Mouse (Mus musculus): ENCODE data around the gene Brpf3. TPM values are rescaled to one million over a fixed set of nuclear protein-coding genes. Genes with fewer than 3 reads are reported as not detected.

Brpf3 gene
- polyA plus RNA-seq, 1 experiment from 2014 or later, result 13.2 TPM

Other genes with a start within 250 kb of the Brpf3 start
- 0.31 TPM in 1 of 2 replicates, not detected in the other for gene Clps, start 240.3 kb upstream of the Brpf3 start, polyA plus RNA-seq (2016; fragmentation: Nextera tagmentation; extraction: Ambion mirVana)
- 0.15 and 0.33 TPM in 2 replicates for gene Lhfpl5, start 225.4 kb upstream of the Brpf3 start, polyA plus RNA-seq (2016; fragmentation: Nextera tagmentation; extraction: Ambion mirVana)
- 55.4 and 56.8 TPM in 2 replicates for gene Srpk1, start 178.4 kb upstream of the Brpf3 start, polyA plus RNA-seq (2016; fragmentation: Nextera tagmentation; extraction: Ambion mirVana)
- gene Slc26a8, start 110.9 kb upstream of the Brpf3 start, polyA plus RNA-seq (2016; fragmentation: Nextera tagmentation; extraction: Ambion mirVana), result 0.22 and 0.57 TPM in 2 replicates
- 37.1 and 38.6 TPM in 2 replicates for gene Mapk14, start 109.8 kb upstream of the Brpf3 start, polyA plus RNA-seq (2016; fragmentation: Nextera tagmentation; extraction: Ambion mirVana)
- gene AC170998.1, start 75.0 kb upstream of the Brpf3 start, polyA plus RNA-seq (2016; fragmentation: Nextera tagmentation; extraction: Ambion mirVana), result 3.1 and 3.3 TPM in 2 replicates
- 3.2 and 3.9 TPM in 2 replicates for gene Mapk13, start 31.8 kb upstream of the Brpf3 start, polyA plus RNA-seq (2016; fragmentation: Nextera tagmentation; extraction: Ambion mirVana)
- 0.05 TPM in 1 of 2 replicates, not detected in the other for gene Pnpla1, start 57.3 kb downstream of the Brpf3 start, polyA plus RNA-seq (2016; fragmentation: Nextera tagmentation; extraction: Ambion mirVana)
- gene 4930539E08Rik, start 114.2 kb downstream of the Brpf3 start, polyA plus RNA-seq (2016; fragmentation: Nextera tagmentation; extraction: Ambion mirVana), result 0.04 and 0.06 TPM in 2 replicates
- not detected in 2 replicates for gene Pxt1, start 142.8 kb downstream of the Brpf3 start, polyA plus RNA-seq (2016; fragmentation: Nextera tagmentation; extraction: Ambion mirVana)
- gene Kctd20, start 150.9 kb downstream of the Brpf3 start, polyA plus RNA-seq (2016; fragmentation: Nextera tagmentation; extraction: Ambion mirVana), result 75.8 and 77.5 TPM in 2 replicates
- gene Stk38, start 206.9 kb downstream of the Brpf3 start, polyA plus RNA-seq (2016; fragmentation: Nextera tagmentation; extraction: Ambion mirVana), result 91.0 and 94.3 TPM in 2 replicates
- 406 and 412 TPM in 2 replicates for gene Srsf3, start 231.5 kb downstream of the Brpf3 start, polyA plus RNA-seq (2016; fragmentation: Nextera tagmentation; extraction: Ambion mirVana)

Measured in heart, embryonic 12.5 days (tissue).